Mouse (Mus musculus): ENCODE results near the gene Shd. TPM values are rescaled to one million over a fixed set of nuclear protein-coding genes. Genes with fewer than 3 reads are reported as not detected.

Gene Shd
- total and polyA plus RNA-seq, 3 experiments = 0.31 to 0.89 TPM; not detected in 1

DNA sequence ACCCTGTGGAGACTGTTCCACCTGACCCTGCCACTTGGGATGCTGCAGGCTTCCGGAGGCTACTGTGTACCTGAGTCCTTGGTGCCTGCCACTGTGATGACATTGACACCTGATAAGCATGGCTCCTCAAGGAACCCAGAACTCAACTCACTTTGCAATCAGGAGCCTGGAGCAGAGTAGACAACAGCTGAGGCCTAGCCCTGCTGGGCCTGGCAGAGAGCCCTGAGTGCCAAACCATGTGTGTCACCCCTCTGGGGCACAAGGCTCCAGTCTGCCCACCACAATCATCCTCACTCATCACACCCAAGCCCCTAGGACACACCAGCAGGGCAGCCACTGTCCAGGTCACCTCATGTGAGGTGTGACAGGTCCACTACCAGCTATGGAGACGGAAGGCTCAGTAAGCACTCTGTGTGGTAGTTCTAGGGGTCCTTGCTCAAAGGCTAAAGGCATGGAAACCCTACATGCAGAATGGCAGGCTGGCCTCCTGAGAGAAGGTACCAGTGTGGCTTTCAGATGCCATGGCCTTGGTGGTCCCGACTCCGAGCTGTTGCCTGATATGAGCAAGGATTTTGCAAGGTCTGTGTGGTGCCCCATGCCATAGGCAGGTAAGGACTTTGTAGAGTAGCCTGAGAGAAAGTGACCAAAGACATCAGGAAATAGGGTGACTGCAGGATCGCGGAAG lies 50.3 kb downstream of the Shd start:
- Histone ChIP-seq H3K9ac (ENCODE audit: control insufficient read depth, low read depth, low read length, poor library complexity, severe bottlenecking) (no peak overlapping the region), H3K9me3 (replicated peaks; ENCODE audit: insufficient read depth, low read length) (no peaks in the 10 kb centered on the region), H3K4me3 (ENCODE audit: control insufficient read depth in 1 of 2, insufficient read depth in 1 of 2, low read depth in 2 of 2, low read length in 2 of 2) (no peak overlapping the region), H3K36me3 (ENCODE audit: control insufficient read depth in 1 of 2, insufficient read depth in 2 of 2, low read length in 2 of 2) (peaks cover 0 to 3% of the 10 kb centered on the region in 2 experiments; a peak in 2 of 4 replicates), H3K79me2 (ENCODE audit: control insufficient read depth, insufficient read depth, low read length, poor library complexity) (peaks cover 5% of the 10 kb centered on the region), H3K27me3 (ENCODE audit: control insufficient read depth in 1 of 2, insufficient read depth in 2 of 2, low read length in 2 of 2) (no peaks in the 10 kb centered on the region), H3K27ac (ENCODE audit: control insufficient read depth, low read depth, low read length) (no peak overlapping the region), H3K4me1 (ENCODE audit: control insufficient read depth in 1 of 2, insufficient read depth in 2 of 2, low read length in 2 of 2) (no peaks in the 10 kb centered on the region)
- no peak for DNase-seq (ENCODE audit: low read depth, low spot score)
- TF ChIP-seq ZMIZ1 (IDR thresholded peaks at IDR 0.05; ENCODE audit: low read depth, low read length) (no peak), NRF1 (IDR thresholded peaks at IDR 0.05; ENCODE audit: insufficient read depth, low read depth, low read length, poor library complexity, severe bottlenecking) (no peak), SMC3 (IDR thresholded peaks at IDR 0.05; ENCODE audit: low read depth, low read length) (no peak), E2F4 (IDR thresholded peaks at IDR 0.05; ENCODE audit: borderline replicate concordance, low read depth, low read length) (no peak), CTCF (IDR thresholded peaks at IDR 0.05 in 2 of 3, conservative IDR thresholded peaks at IDR 0.05 in 1 of 3; ENCODE audit: control insufficient read depth in 1 of 3, insufficient read depth in 1 of 3, low read depth in 2 of 3, low read length in 3 of 3, poor library complexity in 1 of 3, severe bottlenecking in 1 of 3) (no peak), GABPA (IDR thresholded peaks at IDR 0.05; ENCODE audit: low read depth, low read length) (no peak), ETS1 (IDR thresholded peaks at IDR 0.05; ENCODE audit: low read depth, low read length) (no peak)

DNA sequence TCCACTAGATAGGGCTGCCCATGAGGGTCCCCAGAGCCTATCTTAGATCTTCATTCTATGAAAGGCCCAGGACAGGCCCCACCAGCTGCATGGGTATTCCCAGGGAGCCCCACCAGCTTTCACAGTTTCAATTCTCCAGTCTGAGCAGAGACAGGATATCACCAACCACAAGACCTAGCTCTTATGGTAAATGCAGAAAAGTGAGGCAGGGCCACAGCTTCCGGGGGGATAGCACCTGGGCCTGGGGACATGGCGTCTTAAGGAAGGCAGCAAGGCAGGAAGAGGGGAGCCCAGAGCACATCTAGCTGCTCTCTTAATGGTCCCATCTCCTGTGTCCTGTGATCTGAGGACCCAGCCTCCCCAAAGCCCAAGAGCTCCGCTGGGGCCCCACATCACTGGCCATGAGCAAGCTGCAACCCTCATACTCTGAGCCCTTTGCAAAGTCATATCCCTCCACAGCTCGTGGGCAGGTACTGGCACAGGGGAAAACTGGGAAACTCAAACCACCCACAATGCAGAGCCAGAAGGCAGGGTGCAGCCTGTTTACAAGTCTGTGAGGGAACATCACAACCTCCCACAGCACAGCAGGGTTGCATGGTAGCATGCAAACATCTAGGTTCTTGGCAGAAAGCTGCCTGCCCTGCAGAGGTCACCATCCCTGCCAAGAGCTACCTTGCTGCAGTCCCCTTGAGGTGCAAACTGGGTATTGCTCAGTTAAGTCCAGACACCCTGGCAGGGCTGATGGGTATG lies 51.1 kb downstream of the Shd start:
- H3K36me3 ChIP-seq (ENCODE audit: control insufficient read depth in 1 of 2, insufficient read depth in 2 of 2, low read length in 2 of 2) = peaks cover 0 to 3% of the 10 kb centered on the region in 2 experiments; a peak in 2 of 4 replicates
- H3K4me1 ChIP-seq (ENCODE audit: control insufficient read depth in 1 of 2, insufficient read depth in 2 of 2, low read length in 2 of 2) = no peaks in the 10 kb centered on the region
- no peak overlapping the region for H3K4me3 ChIP-seq (ENCODE audit: control insufficient read depth in 1 of 2, insufficient read depth in 1 of 2, low read depth in 2 of 2, low read length in 2 of 2)
- H3K27me3 ChIP-seq (ENCODE audit: control insufficient read depth in 1 of 2, insufficient read depth in 2 of 2, low read length in 2 of 2) = no peaks in the 10 kb centered on the region
- TF ChIP-seq USF2 (IDR thresholded peaks at IDR 0.05; ENCODE audit: borderline replicate concordance in 1 of 2, insufficient read depth in 1 of 2, low read depth in 1 of 2, low read length in 2 of 2) (no peak), SIN3A (IDR thresholded peaks at IDR 0.05; ENCODE audit: low read length) (no peak), ZNF384 (IDR thresholded peaks at IDR 0.05; ENCODE audit: low read depth, low read length) (no peak), RAD21 (IDR thresholded peaks at IDR 0.05; ENCODE audit: low read depth, low read length) (no peak), ZMIZ1 (IDR thresholded peaks at IDR 0.05; ENCODE audit: low read depth, low read length) (no peak), MAX (IDR thresholded peaks at IDR 0.05; ENCODE audit: low read length) (no peak), ELF1 (IDR thresholded peaks at IDR 0.05; ENCODE audit: low read depth, low read length) (no peak)
- H3K27ac ChIP-seq (ENCODE audit: control insufficient read depth, low read depth, low read length) = no peak overlapping the region
- no peaks in the 10 kb centered on the region for H3K9me3 ChIP-seq (replicated peaks; ENCODE audit: insufficient read depth, low read length)
- peaks cover 5% of the 10 kb centered on the region for H3K79me2 ChIP-seq (ENCODE audit: control insufficient read depth, insufficient read depth, low read length, poor library complexity)
- no peak for DNase-seq (ENCODE audit: low read depth, low spot score)
- no peak overlapping the region for H3K9ac ChIP-seq (ENCODE audit: control insufficient read depth, low read depth, low read length, poor library complexity, severe bottlenecking)
